Mouse (Mus musculus) E14TG2a.4 (cell line): ENCODE data around the gene Hnrnpll.

Source experiments
- CTCF ChIP-seq: conservative IDR thresholded peaks from 2 replicates; pipeline ENCODE4 v1.5.1; 2014; ENCODE audit warnings: low read length
- NANOG ChIP-seq: IDR thresholded peaks from 2 replicates; pipeline ENCODE4 v1.6.1; 2014; ENCODE audit warnings: borderline replicate concordance, low read length, mixed read lengths
- POU5F1 ChIP-seq: IDR thresholded peaks from 2 replicates; pipeline ENCODE4 v1.6.1; 2014; ENCODE audit warnings: low read length, borderline replicate concordance

GRCm38 (mm10) chr17:80014361-80014809 is 47.7 kb downstream of the Hnrnpll start:
- TF ChIP-seq CTCF, result no peak
- no peak for TF ChIP-seq POU5F1
- TF ChIP-seq NANOG, result no peak
